Mouse (Mus musculus) olfactory bulb, adult 2 months (tissue): ENCODE results near the gene Cobl. TPM values are rescaled to one million over a fixed set of nuclear protein-coding genes. Genes with fewer than 3 reads are reported as not detected.

Source experiments
- H3K27ac ChIP-seq: fragments of 200-500 bp; 2 replicates; pipeline ENCODE4 v1.5.1; 2012; ENCODE audit warnings: low read depth, low read length; ENCODE audit not compliant: insufficient read depth
- H3K4me1 ChIP-seq: fragments of 200-500 bp; 2 replicates; pipeline ENCODE4 v1.6.1; 2012; ENCODE audit warnings: low read length; ENCODE audit not compliant: control insufficient read depth, insufficient read depth
- H3K4me3 ChIP-seq: fragments of 200-500 bp; 2 replicates; pipeline ENCODE4 v1.5.1; 2012; ENCODE audit warnings: mild to moderate bottlenecking, low read depth, low read length, moderate library complexity; ENCODE audit not compliant: insufficient read depth
- CTCF ChIP-seq: fragments of 200-500 bp; IDR thresholded peaks from 2 replicates; pipeline ENCODE4 v1.5.1; 2012; ENCODE audit warnings: low read depth, mild to moderate bottlenecking, low read length, moderate library complexity; ENCODE audit not compliant: insufficient read depth
- POLR2A ChIP-seq: fragments of 200-500 bp; IDR thresholded peaks from 2 replicates; pipeline ENCODE4 v1.6.1; 2012; ENCODE audit warnings: mild to moderate bottlenecking, low read depth, low read length, moderate library complexity; ENCODE audit not compliant: insufficient read depth
- WGBS: fragments of 180-500 bp; shearing (Covaris S2); methylation state at CpG from one replicate; pipeline ENCODE4 v1.1.7; 2018; 5-methylcytosine and 5-hydroxymethylcytosine counted together
- polyA plus RNA-seq: library from polyadenylated mRNA; stranded (reverse); fragments of >200 nt; gene quantifications from 2 replicates; pipeline ENCODE4 v1.2.4, GENCODE M21; 2012; ENCODE audit warnings: low replicate concordance; ENCODE audit not compliant: missing spikeins, insufficient read depth, insufficient read length

The Cobl gene
- polyA plus RNA-seq, 1 experiment, result not detected

GRCm38 (mm10) chr11:12346486-12346885 lies 118.3 kb downstream of the Cobl start:
- Histone ChIP-seq H3K27ac (no peak overlapping the region), H3K4me3 (no peak overlapping the region), H3K4me1 (0 out of 2 replicates have a peak, but pooled peaks cover 2% of the 10 kb centered on the region)
- 82% methylated on average over 2 of the region's 2 CpGs for WGBS
- no peak for TF ChIP-seq CTCF
- TF ChIP-seq POLR2A, result no peak

- H3K4me1 ChIP-seq, result 0 out of 2 replicates have a peak, but pooled peaks cover 2% of the 10 kb centered on the region
- no peak for TF ChIP-seq POLR2A
- TF ChIP-seq CTCF, result no peak
- 82% methylated on average over 4 of the region's 4 CpGs for WGBS
- no peak overlapping the region for H3K27ac ChIP-seq
- H3K4me3 ChIP-seq, result no peak overlapping the region
These were observed 121.1 kb downstream of the Cobl start for GRCm38 (mm10) chr11:12343686-12344085.

- TF ChIP-seq POLR2A, result no peak
- no peak for TF ChIP-seq CTCF
- 0 out of 2 replicates have a peak, but pooled peaks cover 2% of the 10 kb centered on the region for H3K4me1 ChIP-seq
- no peak overlapping the region for H3K4me3 ChIP-seq
- no peak overlapping the region for H3K27ac ChIP-seq
These were observed 124.1 kb downstream of the Cobl start for GRCm38 (mm10) chr11:12340697-12341096.

GRCm38 (mm10) chr11:12336145-12336544 lies 128.6 kb downstream of the Cobl start:
- Histone ChIP-seq H3K4me1 (no peaks in the 10 kb centered on the region), H3K27ac (no peak overlapping the region), H3K4me3 (no peak overlapping the region)
- no peak for TF ChIP-seq POLR2A
- TF ChIP-seq CTCF, result no peak
- WGBS, result 72% methylated on average over 12 of the region's 12 CpGs

GRCm38 (mm10) chr11:12331997-12332396 lies 132.8 kb downstream of the Cobl start:
- no peak for TF ChIP-seq CTCF
- TF ChIP-seq POLR2A, result no peak
- H3K27ac ChIP-seq, result no peak overlapping the region
- no peak overlapping the region for H3K4me3 ChIP-seq
- no peaks in the 10 kb centered on the region for H3K4me1 ChIP-seq
- 63% methylated on average over 2 of the region's 2 CpGs for WGBS

- H3K27ac ChIP-seq, result no peak overlapping the region
- H3K4me1 ChIP-seq, result no peaks in the 10 kb centered on the region
- WGBS, result 41% methylated on average over 1 of the region's 1 CpGs
- TF ChIP-seq POLR2A, result no peak
- no peak for TF ChIP-seq CTCF
- H3K4me3 ChIP-seq, result no peak overlapping the region
These were observed 143.3 kb downstream of the Cobl start for GRCm38 (mm10) chr11:12321445-12321844.

- H3K4me3 ChIP-seq, result no peak overlapping the region
- H3K4me1 ChIP-seq, result no peaks in the 10 kb centered on the region
- no peak overlapping the region for H3K27ac ChIP-seq
- 96% methylated on average over 3 of the region's 3 CpGs for WGBS
- no peak for TF ChIP-seq POLR2A
- TF ChIP-seq CTCF, result no peak
These were observed 145.4 kb downstream of the Cobl start for GRCm38 (mm10) chr11:12319318-12319717.

- TF ChIP-seq CTCF, result no peak
- no peak for TF ChIP-seq POLR2A
- H3K27ac ChIP-seq, result no peak overlapping the region
- no peaks in the 10 kb centered on the region for H3K4me1 ChIP-seq
- no peak overlapping the region for H3K4me3 ChIP-seq
- WGBS, result 85% methylated on average over 3 of the region's 3 CpGs
These were observed 149.1 kb downstream of the Cobl start for GRCm38 (mm10) chr11:12315670-12316069.

GRCm38 (mm10) chr11:12314278-12315043 lies 150.3 kb downstream of the Cobl start:
- no peak overlapping the region for H3K4me3 ChIP-seq
- no peak for TF ChIP-seq CTCF
- no peak for TF ChIP-seq POLR2A
- no peak overlapping the region for H3K27ac ChIP-seq
- no peaks in the 10 kb centered on the region for H3K4me1 ChIP-seq
- 81% methylated on average over 6 of the region's 6 CpGs for WGBS

GRCm38 (mm10) chr11:12311419-12311818 lies 153.3 kb downstream of the Cobl start:
- H3K4me3 ChIP-seq, result no peak overlapping the region
- TF ChIP-seq POLR2A, result no peak
- no peak for TF ChIP-seq CTCF
- no peak overlapping the region for H3K27ac ChIP-seq
- no peaks in the 10 kb centered on the region for H3K4me1 ChIP-seq
- WGBS, result 92% methylated on average over 6 of the region's 6 CpGs
